Mouse (Mus musculus): ENCODE results near the gene Mab21l1.

GRCm38 (mm10) chr3:55755805-55756601 lies 26.3 kb upstream of the Mab21l1 start:
- no peak for TF ChIP-seq CTCF (IDR thresholded peaks at IDR 0.05; ENCODE audit: insufficient read depth, low read length)
- TF ChIP-seq POLR2A (IDR thresholded peaks at IDR 0.05; ENCODE audit: borderline replicate concordance, extremely low read depth, low read depth, low read length) = no peak
